Mouse (Mus musculus) left cerebral cortex, postnatal 10 days (tissue): ENCODE results near the gene 1810055G02Rik. TPM values are rescaled to one million over a fixed set of nuclear protein-coding genes. Genes with fewer than 3 reads are reported as not detected.

Experiments used
- total RNA-seq, 2 experiments: library from RNA; stranded (reverse); gene quantifications; 2 replicates each; pipeline ENCODE4 v1.2.3; 2021

Gene 1810055G02Rik
- total RNA-seq, 2 experiments from 2014 or later: 47.5 TPM

Other genes starting within 250 kb of the 1810055G02Rik start
- 10 to 100 TPM; 79.8 to 83.9 TPM for gene Ppp6r3, start 132.5 kb upstream of the 1810055G02Rik start, total RNA-seq
- gene Lrp5, start 21.7 kb upstream of the 1810055G02Rik start, total RNA-seq: 10 to 100 TPM; 10.1 TPM
- 10 to 100 TPM; 56.2 to 62.9 TPM for gene Kmt5b, start 59.1 kb downstream of the 1810055G02Rik start, total RNA-seq
- 10 to 100 TPM; 77.3 to 93.0 TPM for gene Chka, start 143.5 kb downstream of the 1810055G02Rik start, total RNA-seq
- gene Tcirg1, start 198.8 kb downstream of the 1810055G02Rik start, total RNA-seq: 10 to 100 TPM; 14.2 to 22.4 TPM
- gene Ndufs8, start 204.5 kb downstream of the 1810055G02Rik start, total RNA-seq: 100 to 1,000 TPM; 123 to 130 TPM
- 1 to 10 TPM; 1.5 to 1.7 TPM for gene Aldh3b1, start 221.5 kb downstream of the 1810055G02Rik start, total RNA-seq
- 10 to 100 TPM; 15.0 to 16.3 TPM for gene Unc93b1, start 226.9 kb downstream of the 1810055G02Rik start, total RNA-seq